Mouse (Mus musculus): ENCODE measurements around the gene Adgrg5. TPM values are rescaled to one million over a fixed set of nuclear protein-coding genes. Genes with fewer than 3 reads are reported as not detected.

Gene Adgrg5
- polyA plus RNA-seq, 1 experiment: 1.8 TPM

- H3K9me3 ChIP-seq: no peaks in the 10 kb centered on the region
- H3K36me3 ChIP-seq (replicated peaks; ENCODE audit: low read length): peaks cover under 1% of the 10 kb centered on the region
- H3K4me1 ChIP-seq: peaks cover 99% of the 10 kb centered on the region
- H3K27me3 ChIP-seq (replicated peaks): peaks cover 3% of the 10 kb centered on the region
- TF ChIP-seq GATA1 (IDR thresholded peaks at IDR 0.05; ENCODE audit: borderline replicate concordance, low read length) (no peak), FLI1 (IDR thresholded peaks at IDR 0.05; ENCODE audit: low read length) (no peak)
- H3K4me3 ChIP-seq (replicated peaks): peak overlapping the region; percentile 91
These were observed 53.3 kb downstream of the Adgrg5 start for GRCm38 (mm10) chr8:94976651-94977417.

DNA sequence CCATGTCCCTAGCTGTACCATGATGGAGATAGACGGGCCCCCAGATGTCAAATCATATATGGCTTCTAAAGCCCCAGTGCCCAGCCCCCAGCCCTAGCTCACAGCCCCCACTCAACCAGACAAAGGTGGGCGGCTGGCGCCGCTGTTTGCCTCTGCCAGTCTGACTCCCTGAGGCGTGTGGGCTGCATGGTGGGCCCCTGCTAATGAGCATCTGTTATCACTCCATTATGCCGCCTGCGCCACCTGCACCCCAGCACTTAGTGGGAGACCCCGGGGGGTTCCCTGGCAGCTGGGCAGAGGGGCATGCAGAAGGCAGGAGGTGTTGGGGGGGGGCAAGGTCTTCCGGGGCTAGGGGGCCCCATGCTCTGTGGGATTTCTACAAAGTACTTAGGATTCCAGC is 54.6 kb downstream of the Adgrg5 start:
- no peaks in the 10 kb centered on the region for H3K9me3 ChIP-seq
- TF ChIP-seq GATA1 (IDR thresholded peaks at IDR 0.05; ENCODE audit: borderline replicate concordance, low read length): no peak
- no peak for TF ChIP-seq FLI1 (IDR thresholded peaks at IDR 0.05; ENCODE audit: low read length)
- H3K36me3 ChIP-seq (replicated peaks; ENCODE audit: low read length): no peaks in the 10 kb centered on the region
- H3K4me1 ChIP-seq: peaks cover 99% of the 10 kb centered on the region
- peaks cover 3% of the 10 kb centered on the region for H3K27me3 ChIP-seq (replicated peaks)
- peak overlapping the region; percentile 91 for H3K4me3 ChIP-seq (replicated peaks)

- no peak for TF ChIP-seq FLI1 (IDR thresholded peaks at IDR 0.05; ENCODE audit: low read length)
- TF ChIP-seq GATA1 (IDR thresholded peaks at IDR 0.05; ENCODE audit: borderline replicate concordance, low read length): no peak
- no peaks in the 10 kb centered on the region for H3K9me3 ChIP-seq
- no peaks in the 10 kb centered on the region for H3K36me3 ChIP-seq (replicated peaks; ENCODE audit: low read length)
- peaks cover 99% of the 10 kb centered on the region for H3K4me1 ChIP-seq
- H3K27me3 ChIP-seq (replicated peaks): peaks cover 3% of the 10 kb centered on the region
- H3K4me3 ChIP-seq (replicated peaks): peak overlapping the region; percentile 91
These were observed 55.3 kb downstream of the Adgrg5 start for GRCm38 (mm10) chr8:94978593-94979319.

DNA sequence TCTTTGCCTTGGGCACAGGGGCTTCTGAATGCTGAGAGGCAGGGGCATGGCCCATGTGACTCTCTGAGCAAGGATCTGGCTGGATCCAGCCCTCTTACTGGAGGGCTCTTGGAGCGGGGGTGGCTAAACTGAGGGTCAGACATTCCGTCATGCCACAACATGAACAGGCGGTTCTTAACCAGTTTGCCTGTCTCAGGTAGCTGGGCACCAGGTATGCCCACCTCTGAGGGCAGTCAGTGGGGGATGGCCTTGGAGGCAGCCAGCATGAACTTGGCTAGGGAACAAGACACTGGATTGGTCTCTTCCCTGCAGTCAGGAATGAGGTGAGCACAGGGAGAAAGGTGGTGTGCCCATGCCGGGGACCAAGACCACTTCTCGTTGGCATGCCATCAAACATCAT is 56.7 kb downstream of the Adgrg5 start:
- no peak for TF ChIP-seq FLI1 (IDR thresholded peaks at IDR 0.05; ENCODE audit: low read length)
- TF ChIP-seq GATA1 (IDR thresholded peaks at IDR 0.05; ENCODE audit: borderline replicate concordance, low read length): no peak
- H3K4me3 ChIP-seq (replicated peaks): peak overlapping the region; percentile 70
- H3K4me1 ChIP-seq: peaks cover 90% of the 10 kb centered on the region
- peaks cover 3% of the 10 kb centered on the region for H3K36me3 ChIP-seq (replicated peaks; ENCODE audit: low read length)
- no peaks in the 10 kb centered on the region for H3K9me3 ChIP-seq
- peaks cover 3% of the 10 kb centered on the region for H3K27me3 ChIP-seq (replicated peaks)

GRCm38 (mm10) chr8:94980976-94981375 is 57.5 kb downstream of the Adgrg5 start:
- TF ChIP-seq FLI1 (IDR thresholded peaks at IDR 0.05; ENCODE audit: low read length) (no peak), GATA1 (IDR thresholded peaks at IDR 0.05; ENCODE audit: borderline replicate concordance, low read length) (no peak)
- Histone ChIP-seq H3K4me3 (replicated peaks) (peak overlapping the region; percentile 79), H3K27me3 (replicated peaks) (peaks cover 3% of the 10 kb centered on the region), H3K36me3 (replicated peaks; ENCODE audit: low read length) (peaks cover 11% of the 10 kb centered on the region), H3K4me1 (peaks cover 86% of the 10 kb centered on the region), H3K9me3 (no peaks in the 10 kb centered on the region)

GRCm38 (mm10) chr8:94981848-94982247 is 58.4 kb downstream of the Adgrg5 start:
- H3K36me3 ChIP-seq (replicated peaks; ENCODE audit: low read length): peaks cover 19% of the 10 kb centered on the region
- H3K4me1 ChIP-seq: peaks cover 85% of the 10 kb centered on the region
- no peaks in the 10 kb centered on the region for H3K9me3 ChIP-seq
- H3K4me3 ChIP-seq (replicated peaks): peak overlapping the region; percentile 65
- no peak for TF ChIP-seq GATA1 (IDR thresholded peaks at IDR 0.05; ENCODE audit: borderline replicate concordance, low read length)
- TF ChIP-seq FLI1 (IDR thresholded peaks at IDR 0.05; ENCODE audit: low read length): no peak
- peaks cover 3% of the 10 kb centered on the region for H3K27me3 ChIP-seq (replicated peaks)

GRCm38 (mm10) chr8:94983146-94983545 is 59.7 kb downstream of the Adgrg5 start:
- H3K27me3 ChIP-seq (replicated peaks): no peaks in the 10 kb centered on the region
- peaks cover 32% of the 10 kb centered on the region for H3K36me3 ChIP-seq (replicated peaks; ENCODE audit: low read length)
- peaks cover 85% of the 10 kb centered on the region for H3K4me1 ChIP-seq
- peak overlapping the region; percentile 85 for H3K4me3 ChIP-seq (replicated peaks)
- no peak for TF ChIP-seq GATA1 (IDR thresholded peaks at IDR 0.05; ENCODE audit: borderline replicate concordance, low read length)
- no peak for TF ChIP-seq FLI1 (IDR thresholded peaks at IDR 0.05; ENCODE audit: low read length)
- no peaks in the 10 kb centered on the region for H3K9me3 ChIP-seq

DNA sequence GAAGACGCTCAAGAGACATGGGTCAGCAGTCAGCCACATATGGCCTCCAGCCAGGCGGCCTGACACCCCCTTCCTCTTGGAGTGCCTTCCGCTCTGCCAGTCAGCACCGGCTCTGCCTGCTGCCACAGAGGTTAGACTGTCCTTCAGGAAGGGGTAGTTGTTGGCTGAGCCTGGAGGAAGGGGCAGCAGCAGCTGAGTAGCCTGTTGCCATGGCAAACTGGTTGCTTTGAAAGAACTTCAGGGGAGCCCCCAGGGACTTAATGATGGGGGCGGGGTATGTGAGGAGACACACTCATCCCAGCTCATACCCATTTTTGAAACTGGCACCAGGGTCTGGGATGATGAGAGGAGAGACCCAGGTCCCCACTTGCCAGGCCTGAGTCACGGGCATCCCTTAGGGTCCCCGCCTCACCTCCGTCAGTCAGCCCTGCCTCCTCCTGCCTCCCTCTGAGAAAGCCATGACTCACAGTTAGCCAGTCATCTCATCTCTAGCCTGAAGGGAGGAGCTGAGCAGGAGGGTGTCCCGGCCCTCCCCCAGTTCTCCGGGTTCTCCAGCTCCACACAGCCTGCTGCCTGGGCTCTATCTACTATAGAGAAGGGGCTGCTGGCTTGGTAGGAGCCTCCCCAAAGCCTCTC is 60.5 kb downstream of the Adgrg5 start:
- Histone ChIP-seq H3K4me1 (peaks cover 85% of the 10 kb centered on the region), H3K4me3 (replicated peaks) (peak overlapping the region; percentile 93), H3K36me3 (replicated peaks; ENCODE audit: low read length) (peaks cover 41% of the 10 kb centered on the region), H3K9me3 (no peaks in the 10 kb centered on the region), H3K27me3 (replicated peaks) (no peaks in the 10 kb centered on the region)
- TF ChIP-seq FLI1 (IDR thresholded peaks at IDR 0.05; ENCODE audit: low read length) (no peak), GATA1 (IDR thresholded peaks at IDR 0.05; ENCODE audit: borderline replicate concordance, low read length) (no peak)

DNA sequence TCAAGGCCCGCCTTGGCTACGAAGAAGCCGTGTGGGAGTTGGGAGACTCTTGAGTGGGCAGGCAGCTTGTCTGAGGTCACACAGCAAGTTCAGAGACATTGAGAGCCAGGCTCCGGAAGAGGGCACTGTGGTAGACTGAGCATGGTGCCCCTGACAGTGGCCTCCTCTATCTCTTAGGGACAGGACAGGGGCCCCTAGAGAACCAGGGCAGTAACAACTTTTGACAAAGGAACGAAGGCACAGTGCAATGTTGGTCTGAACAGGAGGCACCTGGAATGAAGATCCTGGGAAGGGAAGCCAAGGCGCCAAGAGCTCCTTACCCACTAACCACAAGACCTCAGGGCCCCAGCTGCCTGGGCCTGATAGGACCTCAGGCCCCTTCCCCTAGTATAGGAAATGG is 61.5 kb downstream of the Adgrg5 start:
- H3K36me3 ChIP-seq (replicated peaks; ENCODE audit: low read length): peaks cover 51% of the 10 kb centered on the region
- no peaks in the 10 kb centered on the region for H3K9me3 ChIP-seq
- TF ChIP-seq GATA1 (IDR thresholded peaks at IDR 0.05; ENCODE audit: borderline replicate concordance, low read length) (peak; percentile 41; the same call in 1 of the 3 replicates), FLI1 (IDR thresholded peaks at IDR 0.05; ENCODE audit: low read length) (no peak)
- H3K4me1 ChIP-seq: peaks cover 85% of the 10 kb centered on the region
- H3K27me3 ChIP-seq (replicated peaks): no peaks in the 10 kb centered on the region
- H3K4me3 ChIP-seq (replicated peaks): peak overlapping the region; percentile 93
